Mouse (Mus musculus) midbrain, embryonic 10.5 days (tissue): ENCODE data around the gene Syne2. TPM values are rescaled to one million over a fixed set of nuclear protein-coding genes. Genes with fewer than 3 reads are reported as not detected.
"Not testable (repeated sequence)": the region's sequence is repeated elsewhere in the genome, so short reads cannot be mapped to it uniquely, and the experiment has no call there.

Source experiments
- DNase-seq: peaks from one replicate; pipeline ENCODE4 v3.0.0-alpha.2; 2017; ENCODE audit warnings: low spot score
- H3K27ac ChIP-seq: fragments of 300-500 bp; sonication (generic); replicated peaks from 2 replicates; pipeline ENCODE4 v1.5.1; 2016; ENCODE audit warnings: mild to moderate bottlenecking
- H3K27me3 ChIP-seq: fragments of 300-500 bp; sonication (generic); 2 replicates; pipeline ENCODE4 v1.6.1; 2016; ENCODE audit warnings: low read depth, mild to moderate bottlenecking; ENCODE audit not compliant: poor library complexity, severe bottlenecking
- H3K36me3 ChIP-seq: fragments of 300-500 bp; sonication (generic); 2 replicates; pipeline ENCODE4 v1.6.1; 2016; ENCODE audit warnings: mild to moderate bottlenecking, moderate library complexity
- H3K4me1 ChIP-seq: fragments of 300-500 bp; sonication (generic); 2 replicates; pipeline ENCODE4 v1.6.1; 2016
- H3K4me3 ChIP-seq: fragments of 300-500 bp; sonication (generic); 2 replicates; pipeline ENCODE4 v1.5.1; 2016; ENCODE audit warnings: mild to moderate bottlenecking, moderate library complexity
- H3K9me3 ChIP-seq: fragments of 300-500 bp; sonication (generic); replicated peaks from 2 replicates; pipeline ENCODE4 v1.6.1; 2016; ENCODE audit warnings: mild to moderate bottlenecking
- WGBS: fragments of 180-500 bp; shearing (Covaris S2); methylation state at CpG from one replicate; pipeline ENCODE4 v1.1.7; 2016; 5-methylcytosine and 5-hydroxymethylcytosine counted together
- polyA plus RNA-seq: library from polyadenylated mRNA; unstranded; fragments of >200 nt; fragmentation: Nextera tagmentation; extraction: Ambion mirVana; gene quantifications from 2 replicates; pipeline ENCODE4 v1.2.1, GENCODE M21; 2016

Syne2 gene
- polyA plus RNA-seq = 91.9 and 93.1 TPM in 2 replicates

DNA sequence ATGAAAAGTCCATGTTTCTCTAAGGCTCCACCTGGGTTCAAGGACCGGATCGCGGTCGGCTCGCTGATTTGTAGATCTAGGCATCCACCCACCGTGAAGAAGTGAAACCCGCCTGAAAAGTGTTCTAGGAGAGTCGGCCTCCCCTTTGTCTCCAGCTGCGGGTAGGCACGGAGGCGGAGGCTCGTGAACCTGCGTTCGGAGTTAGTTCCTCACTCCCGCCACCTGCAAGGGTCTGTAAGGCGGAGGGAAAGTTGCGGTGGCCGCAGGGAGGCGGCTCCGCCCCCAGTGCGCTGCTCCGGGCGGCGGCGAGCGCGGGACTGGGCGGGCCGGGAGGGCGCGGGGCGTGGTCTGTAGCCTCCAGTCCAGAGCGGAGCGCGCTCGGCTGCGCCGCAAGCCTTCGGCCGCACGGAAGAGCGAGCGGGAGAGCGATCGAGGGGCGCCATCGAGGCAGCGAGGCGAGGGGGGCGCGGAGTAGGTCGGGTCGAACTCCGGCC, at the start of gene Syne2:
Gene Syne2 (plus strand): TSS at position 176 of the 494 bp plus-strand sequence.
- under 1% methylated on average over 54 of the region's 54 CpGs for WGBS
- peak; percentile 87 for DNase-seq
- Histone ChIP-seq H3K4me1 (peaks cover 44% of the 10 kb centered on the region), H3K36me3 (no peaks in the 10 kb centered on the region), H3K27me3 (peaks cover 23% of the 10 kb centered on the region), H3K9me3 (no peaks in the 10 kb centered on the region), H3K27ac (peak within 1 kb of the TSS; percentile 98), H3K4me3 (peak within 1 kb of the TSS; percentile 95)

- no peak overlapping the region for H3K27ac ChIP-seq
- peaks cover 8% of the 10 kb centered on the region; the same call in 1 of the 2 replicates for H3K4me1 ChIP-seq
- H3K9me3 ChIP-seq = peaks cover 6% of the 10 kb centered on the region; the same call in 1 of the 2 replicates
- DNase-seq = no peak
- WGBS = 69% methylated on average over 3 of the region's 3 CpGs
- no peak overlapping the region for H3K4me3 ChIP-seq
- H3K36me3 ChIP-seq = no peaks in the 10 kb centered on the region
- H3K27me3 ChIP-seq = no peaks in the 10 kb centered on the region
Measured at GRCm38 (mm10) chr12:75771410-75771809, 46.5 kb upstream of the Syne2 start.

GRCm38 (mm10) chr12:75772424-75773034, 45.4 kb upstream of the Syne2 start:
- H3K4me3 ChIP-seq = no peak overlapping the region
- no peaks in the 10 kb centered on the region for H3K4me1 ChIP-seq
- peak; percentile 41 for DNase-seq
- H3K27me3 ChIP-seq = no peaks in the 10 kb centered on the region
- H3K9me3 ChIP-seq = peaks cover 6% of the 10 kb centered on the region; the same call in 1 of the 2 replicates
- H3K36me3 ChIP-seq = no peaks in the 10 kb centered on the region
- H3K27ac ChIP-seq = no peak overlapping the region
- 25% methylated on average over 3 of the region's 3 CpGs for WGBS

DNA sequence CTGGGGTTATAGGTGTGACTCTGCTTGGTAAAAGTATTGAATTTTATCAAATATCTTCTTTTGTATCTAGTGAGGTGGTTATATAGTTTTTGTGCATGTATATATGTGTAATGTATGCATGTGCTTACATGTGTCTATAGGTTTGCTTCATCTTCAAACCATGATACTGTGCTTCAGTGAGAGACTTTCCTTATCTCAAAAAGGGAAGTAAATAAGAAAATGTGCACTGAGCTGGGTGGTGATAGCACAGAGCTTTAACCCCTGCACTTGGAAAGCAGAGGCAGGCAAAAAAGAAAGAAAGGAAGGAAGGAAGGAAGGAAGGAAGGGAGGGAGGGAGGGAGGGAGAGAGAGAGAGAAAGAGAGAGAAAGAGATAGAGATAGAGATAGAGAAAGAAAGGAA, 36.5 kb upstream of the Syne2 start:
- no peaks in the 10 kb centered on the region for H3K4me1 ChIP-seq
- H3K9me3 ChIP-seq = no peaks in the 10 kb centered on the region; the same call in none of the 2 replicates
- H3K4me3 ChIP-seq = no peak overlapping the region
- DNase-seq = no peak
- no peaks in the 10 kb centered on the region for H3K27me3 ChIP-seq
- H3K36me3 ChIP-seq = no peaks in the 10 kb centered on the region
- no peak overlapping the region for H3K27ac ChIP-seq

- no peak overlapping the region for H3K4me3 ChIP-seq
- H3K27me3 ChIP-seq = no peaks in the 10 kb centered on the region
- no peak for DNase-seq
- no peaks in the 10 kb centered on the region for H3K4me1 ChIP-seq
- 91% methylated on average over 7 of the region's 7 CpGs for WGBS
- no peaks in the 10 kb centered on the region; the same call in none of the 2 replicates for H3K9me3 ChIP-seq
- H3K36me3 ChIP-seq = no peaks in the 10 kb centered on the region
- no peak overlapping the region for H3K27ac ChIP-seq
Measured at GRCm38 (mm10) chr12:75781995-75782394, 35.9 kb upstream of the Syne2 start.

- no peak overlapping the region for H3K4me3 ChIP-seq
- H3K9me3 ChIP-seq = no peaks in the 10 kb centered on the region; the same call in 1 of the 2 replicates
- H3K36me3 ChIP-seq = no peaks in the 10 kb centered on the region
- H3K27me3 ChIP-seq = no peaks in the 10 kb centered on the region
- H3K27ac ChIP-seq = no peak overlapping the region
- WGBS = 83% methylated on average over 2 of the region's 2 CpGs
- no peaks in the 10 kb centered on the region for H3K4me1 ChIP-seq
- no peak for DNase-seq
Measured at GRCm38 (mm10) chr12:75784271-75784751, 33.6 kb upstream of the Syne2 start.

GRCm38 (mm10) chr12:75786681-75787080, 31.3 kb upstream of the Syne2 start:
- H3K9me3 ChIP-seq, H3K27me3 ChIP-seq, H3K36me3 ChIP-seq, DNase-seq, H3K27ac ChIP-seq, H3K4me1 ChIP-seq, H3K4me3 ChIP-seq: not testable (repeated sequence)
- WGBS = 5% methylated on average over 2 of the region's 2 CpGs

- Histone ChIP-seq H3K27me3 (no peaks in the 10 kb centered on the region), H3K4me1 (peaks cover 3% of the 10 kb centered on the region; the same call in 1 of the 2 replicates)
- WGBS = 78% methylated on average over 4 of the region's 4 CpGs
Measured at GRCm38 (mm10) chr12:75789451-75789850, 28.5 kb upstream of the Syne2 start.

GRCm38 (mm10) chr12:75794527-75794926, 23.4 kb upstream of the Syne2 start:
- no peak for DNase-seq
- Histone ChIP-seq H3K36me3 (no peaks in the 10 kb centered on the region), H3K4me3 (no peak overlapping the region), H3K27ac (no peak overlapping the region), H3K27me3 (no peaks in the 10 kb centered on the region), H3K4me1 (peaks cover 3% of the 10 kb centered on the region; the same call in 1 of the 2 replicates), H3K9me3 (peaks cover 2% of the 10 kb centered on the region; the same call in 1 of the 2 replicates)
- WGBS = 81% methylated on average over 4 of the region's 4 CpGs

More at GRCm38 (mm10) chr12:75789451-75789850, 28.5 kb upstream of the Syne2 start:
- DNase-seq = no peak
- H3K27ac ChIP-seq = no peak overlapping the region
- no peaks in the 10 kb centered on the region for H3K9me3 ChIP-seq
- H3K36me3 ChIP-seq = no peaks in the 10 kb centered on the region
- H3K4me3 ChIP-seq = no peak overlapping the region

GRCm38 (mm10) chr12:75796510-75796909, 21.4 kb upstream of the Syne2 start:
- Histone ChIP-seq H3K4me1 (peaks cover 3% of the 10 kb centered on the region; the same call in 1 of the 2 replicates), H3K27ac (no peak overlapping the region), H3K9me3 (peaks cover 3% of the 10 kb centered on the region; the same call in 1 of the 2 replicates), H3K4me3 (no peak overlapping the region), H3K27me3 (no peaks in the 10 kb centered on the region), H3K36me3 (no peaks in the 10 kb centered on the region)
- WGBS = 78% methylated on average over 2 of the region's 2 CpGs
- DNase-seq = no peak

DNA sequence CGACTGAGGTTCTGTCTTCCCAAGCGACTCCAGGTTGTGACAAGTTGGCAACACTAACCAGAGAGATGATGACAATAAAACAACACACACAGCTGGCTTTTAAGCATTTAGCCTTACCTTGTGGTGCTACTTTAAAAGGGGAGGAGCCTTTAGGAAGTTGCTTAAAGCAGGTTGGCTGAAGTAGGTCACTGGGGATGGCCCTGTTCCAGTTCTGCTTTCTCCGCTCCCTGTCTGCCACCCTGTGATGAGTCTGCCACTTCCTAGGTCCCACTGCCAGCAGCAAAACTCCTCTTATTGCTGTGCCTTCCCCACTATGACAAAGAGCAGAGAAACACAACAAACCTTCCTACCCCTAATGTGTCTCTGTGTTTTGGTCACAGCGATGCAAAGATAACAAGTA, 11.7 kb upstream of the Syne2 start:
- no peaks in the 10 kb centered on the region for H3K4me1 ChIP-seq

DNA sequence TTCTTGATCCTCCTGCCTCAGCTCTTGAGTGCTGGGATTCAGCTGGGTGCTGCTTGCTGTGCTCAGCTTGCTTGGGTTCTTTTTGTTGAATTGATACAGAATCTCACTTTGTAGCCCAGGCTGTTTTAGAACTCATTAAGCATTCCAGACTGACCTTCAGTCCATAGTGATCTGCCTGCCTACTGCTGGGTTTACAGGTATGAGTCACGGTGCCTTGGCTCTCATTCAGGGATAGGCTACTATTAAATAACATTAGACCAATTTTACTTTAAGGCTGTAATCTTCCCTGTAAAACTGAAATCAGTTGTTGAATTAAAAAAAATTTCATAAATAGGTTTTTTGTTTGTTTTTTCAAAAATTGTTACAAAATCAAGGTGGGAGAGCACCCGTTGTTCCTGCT, 4.2 kb upstream of the Syne2 start:
- no peaks in the 10 kb centered on the region for H3K9me3 ChIP-seq
- H3K4me1 ChIP-seq = peaks cover 12% of the 10 kb centered on the region
- 98% methylated on average over 2 of the region's 2 CpGs for WGBS
- no peak overlapping the region for H3K4me3 ChIP-seq
- no peaks in the 10 kb centered on the region for H3K36me3 ChIP-seq
- H3K27me3 ChIP-seq = peaks cover 23% of the 10 kb centered on the region
- DNase-seq = no peak
- H3K27ac ChIP-seq = no peak overlapping the region

More for the DNA sequence above, 11.7 kb upstream of the Syne2 start:
- no peaks in the 10 kb centered on the region for H3K9me3 ChIP-seq
- no peak overlapping the region for H3K27ac ChIP-seq
- H3K27me3 ChIP-seq = no peaks in the 10 kb centered on the region
- WGBS = 95% methylated on average over 4 of the region's 4 CpGs
- DNase-seq = no peak
- H3K4me3 ChIP-seq = no peak overlapping the region
- no peaks in the 10 kb centered on the region for H3K36me3 ChIP-seq

DNA sequence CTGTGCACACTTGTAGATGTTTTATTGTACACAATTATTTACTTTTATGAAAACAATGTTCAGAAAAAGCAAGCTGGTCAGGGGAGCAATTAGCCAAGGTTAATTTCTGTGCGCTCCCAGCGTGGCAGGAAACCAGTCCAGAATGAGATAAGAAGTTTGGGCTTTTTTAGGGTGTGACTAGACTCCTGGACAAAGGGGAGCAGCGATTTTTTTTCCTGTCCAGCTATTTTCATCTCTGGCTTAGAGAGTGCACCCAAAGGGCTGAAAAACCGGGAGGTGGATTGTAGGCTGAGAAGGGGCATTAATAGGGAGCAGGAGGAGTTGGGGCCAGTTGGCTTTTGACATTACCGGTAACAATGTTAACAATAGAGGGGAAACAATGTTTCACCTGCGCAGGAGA, 3.4 kb upstream of the Syne2 start:
- Histone ChIP-seq H3K36me3 (no peaks in the 10 kb centered on the region), H3K4me1 (peaks cover 19% of the 10 kb centered on the region), H3K9me3 (no peaks in the 10 kb centered on the region), H3K27ac (no peak overlapping the region), H3K4me3 (no peak overlapping the region), H3K27me3 (peaks cover 23% of the 10 kb centered on the region)
- 85% methylated on average over 6 of the region's 6 CpGs for WGBS
- no peak for DNase-seq
